Mouse (Mus musculus) heart, postnatal 0 days (tissue): ENCODE measurements at regions not wholly inside any gene's neighbourhood (a gene's known extent, or its start where the extent isn't known, plus 50 kb on each side); places are given as distances from the start of the nearest gene placed in this dataset.

Experiments
- CTCF ChIP-seq: IDR thresholded peaks from 2 replicates; pipeline ENCODE4 v1.5.1; 2016; ENCODE audit warnings: antibody characterized with exemption, control low read depth, low read depth
- EP300 ChIP-seq: IDR thresholded peaks from 2 replicates; pipeline ENCODE4 v1.6.1; 2016; ENCODE audit warnings: antibody characterized with exemption, low read depth

DNA sequence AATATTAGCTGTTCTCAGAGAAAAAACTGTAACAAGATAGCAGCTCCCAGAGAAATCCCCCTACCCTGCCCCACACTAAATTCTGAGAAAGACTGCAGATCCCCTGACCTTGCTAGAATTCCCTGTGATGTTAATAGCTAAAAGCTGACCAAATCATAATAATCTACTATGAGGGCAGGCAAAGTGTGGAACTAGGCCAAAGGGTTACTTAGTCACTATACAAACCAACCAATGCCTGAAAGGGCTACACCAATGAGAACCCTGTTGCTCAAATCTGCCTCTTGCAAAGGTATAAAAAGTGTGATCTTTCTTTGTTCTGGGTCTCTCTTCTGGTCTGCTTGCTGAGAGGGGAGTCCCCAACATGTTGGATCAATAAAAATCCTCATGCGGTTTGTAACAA lies 69.8 kb upstream of the Ube2e2 start:
- TF ChIP-seq CTCF (no peak), EP300 (no peak)
